Mouse (Mus musculus) right cerebral cortex, adult 18-20 months (tissue): Measurements from ENCODE around the gene Slc46a1.
A peak's percentile ranks its signal among the peaks of the same experiment; 100 is the strongest.

Experiments used
- DNase-seq: peaks from one replicate; pipeline ENCODE4 v3.0.0; 2022; ENCODE audit warnings: mixed read lengths

Gene Slc46a1

GRCm38 (mm10) chr11:78465568-78466180 is at the start of gene Slc46a1:
Slc46a1 (plus strand) TSS chr11:78465697.
- DNase-seq = peak; percentile 84

GRCm38 (mm10) chr11:78416854-78417253 is 48.6 kb upstream of the Slc46a1 start:
- no peak for DNase-seq

GRCm38 (mm10) chr11:78420263-78420889 is 45.1 kb upstream of the Slc46a1 start:
- DNase-seq = no peak

- DNase-seq = no peak
Measured at GRCm38 (mm10) chr11:78421201-78422009, 44.1 kb upstream of the Slc46a1 start.

- DNase-seq = no peak
Measured at GRCm38 (mm10) chr11:78422055-78422819, 43.3 kb upstream of the Slc46a1 start, which contains the start of gene Slc13a2. Slc13a2 (minus strand) TSS chr11:78422217.

GRCm38 (mm10) chr11:78424352-78424751 is 41.1 kb upstream of the Slc46a1 start:
- DNase-seq = no peak

GRCm38 (mm10) chr11:78425572-78425971 is 39.9 kb upstream of the Slc46a1 start:
- no peak for DNase-seq

- DNase-seq = no peak
Measured at GRCm38 (mm10) chr11:78427655-78428054, 37.8 kb upstream of the Slc46a1 start.

- no peak for DNase-seq
Measured at GRCm38 (mm10) chr11:78428309-78428708, 37.2 kb upstream of the Slc46a1 start.

GRCm38 (mm10) chr11:78430195-78430878 is 35.2 kb upstream of the Slc46a1 start:
- no peak for DNase-seq

- DNase-seq = no peak
Measured at GRCm38 (mm10) chr11:78431176-78431575, 34.3 kb upstream of the Slc46a1 start.

GRCm38 (mm10) chr11:78434052-78434451 is 31.4 kb upstream of the Slc46a1 start:
- no peak for DNase-seq

- DNase-seq = no peak
Measured at GRCm38 (mm10) chr11:78435776-78436349, 29.6 kb upstream of the Slc46a1 start.

- DNase-seq = no peak
Measured at GRCm38 (mm10) chr11:78437182-78437581, 28.3 kb upstream of the Slc46a1 start.

GRCm38 (mm10) chr11:78438399-78438930 is 27.0 kb upstream of the Slc46a1 start:
- DNase-seq = no peak

GRCm38 (mm10) chr11:78443115-78443514 is 22.4 kb upstream of the Slc46a1 start:
- no peak for DNase-seq

GRCm38 (mm10) chr11:78447168-78447567 is 18.3 kb upstream of the Slc46a1 start:
- no peak for DNase-seq

- DNase-seq = no peak
Measured at GRCm38 (mm10) chr11:78448242-78448641, 17.3 kb upstream of the Slc46a1 start.

GRCm38 (mm10) chr11:78450337-78450736 is 15.2 kb upstream of the Slc46a1 start:
- no peak for DNase-seq

GRCm38 (mm10) chr11:78453675-78454074 is 11.8 kb upstream of the Slc46a1 start:
- DNase-seq = peak; percentile 62

- no peak for DNase-seq
Measured at GRCm38 (mm10) chr11:78454276-78454675, 11.2 kb upstream of the Slc46a1 start.

- no peak for DNase-seq
Measured at GRCm38 (mm10) chr11:78455308-78455707, 10.2 kb upstream of the Slc46a1 start.
